ENCODE assay signal across 8 mouse cellular contexts in the genomic region with DNA sequence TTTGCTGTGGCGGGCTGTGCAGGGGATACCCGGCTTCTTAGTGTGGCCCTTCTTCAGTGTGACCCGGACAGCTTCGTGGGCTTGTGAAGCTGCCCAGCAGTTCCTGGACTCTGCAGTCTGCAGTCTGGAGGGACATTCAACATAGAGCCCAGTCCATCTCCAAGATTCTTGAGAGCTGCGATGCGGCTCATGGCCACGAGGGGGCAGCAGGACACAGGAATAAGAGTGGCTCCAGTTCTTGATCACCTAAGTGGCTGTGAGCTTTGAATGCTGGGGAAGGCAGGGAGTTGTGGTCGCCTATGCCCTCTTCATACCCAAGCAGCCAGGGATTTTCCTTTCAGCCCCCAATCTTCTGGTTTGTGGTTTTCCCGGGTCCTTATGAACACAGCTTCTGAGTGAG. TPM values are rescaled to one million over a fixed set of nuclear protein-coding genes. Genes with fewer than 3 reads are reported as not detected.
DNase-seq lines count a peak whose midpoint lies in the region; ATAC-seq and TF ChIP-seq lines count a peak whose summit lies in the region.

No protein-coding gene starts in this region.

- H3K36me3 ChIP-seq in CH12.LX (replicated peaks in 1 of 2; ENCODE audit: control insufficient read depth in 1 of 2, insufficient read depth in 1 of 2, low read length in 1 of 2): peaks cover 22 to 26% of the 10 kb centered on the region in 2 experiments
- no peaks in the 10 kb centered on the region for H3K36me3 ChIP-seq in heart, embryonic 16.5 days (ENCODE audit: control insufficient read depth, insufficient read depth)
- H3K36me3 ChIP-seq in liver, postnatal 0 days (replicated peaks; ENCODE audit: insufficient read depth, low read length): peaks cover 6% of the 10 kb centered on the region; the same call in 1 of the 2 replicates
- H3K36me3 ChIP-seq in neural tube, embryonic 14.5 days (ENCODE audit: control insufficient read depth, insufficient read depth, low read length): peaks cover 17% of the 10 kb centered on the region

- peaks cover 0 to 3% of the 10 kb centered on the region in 2 experiments; a peak in 1 of 4 replicates for H3K4me1 ChIP-seq in CH12.LX (ENCODE audit: control insufficient read depth in 1 of 2, insufficient read depth in 2 of 2)
- H3K4me1 ChIP-seq in bone marrow macrophage, adult 2 months (ENCODE audit: control insufficient read depth, insufficient read depth, low read length): peaks cover 14% of the 10 kb centered on the region
- no peaks in the 10 kb centered on the region for H3K4me1 ChIP-seq in embryonic fibroblast, embryonic 13.5 days (ENCODE audit: control insufficient read depth, insufficient read depth, low read length)
- H3K4me1 ChIP-seq in heart, embryonic 16.5 days (ENCODE audit: control insufficient read depth, insufficient read depth, low read length): no peaks in the 10 kb centered on the region
- no peaks in the 10 kb centered on the region for H3K4me1 ChIP-seq in liver, postnatal 0 days (ENCODE audit: insufficient read depth)
- no peaks in the 10 kb centered on the region; the same call in 1 of the 2 replicates for H3K4me1 ChIP-seq in neural tube, embryonic 14.5 days (ENCODE audit: control insufficient read depth, insufficient read depth, low read length)

- peak; percentile 72 for DNase-seq in CH12.LX (ENCODE audit: extremely low read depth)
- peak; percentile 88 for DNase-seq in kidney, postnatal 10 days
- DNase-seq in liver, postnatal 0 days: peak; percentile 89
- peak; percentile 78 for DNase-seq in thymus, postnatal 25 days

- no peak for TF ChIP-seq EP300 in CH12.LX (IDR thresholded peaks at IDR 0.05; ENCODE audit: low read length)
- TF ChIP-seq EP300 in liver, postnatal 0 days (IDR thresholded peaks at IDR 0.05; ENCODE audit: low read depth): no peak

- no peaks in the 10 kb centered on the region for H3K27me3 ChIP-seq in CH12.LX (replicated peaks)
- no peaks in the 10 kb centered on the region for H3K27me3 ChIP-seq in heart, embryonic 16.5 days (ENCODE audit: control insufficient read depth, insufficient read depth, low read length)
- no peaks in the 10 kb centered on the region for H3K27me3 ChIP-seq in liver, postnatal 0 days (ENCODE audit: insufficient read depth, low read length)
- no peaks in the 10 kb centered on the region for H3K27me3 ChIP-seq in neural tube, embryonic 14.5 days (ENCODE audit: control insufficient read depth, insufficient read depth, low read length)

- H3K9me3 ChIP-seq in CH12.LX (replicated peaks; ENCODE audit: low read length): peaks cover 4% of the 10 kb centered on the region
- peaks cover 8% of the 10 kb centered on the region for H3K9me3 ChIP-seq in heart, embryonic 16.5 days (replicated peaks; ENCODE audit: control insufficient read depth, low read length)
- peaks cover 7% of the 10 kb centered on the region; the same call in 1 of the 2 replicates for H3K9me3 ChIP-seq in liver, postnatal 0 days (ENCODE audit: low read length)
- no peaks in the 10 kb centered on the region for H3K9me3 ChIP-seq in neural tube, embryonic 14.5 days (ENCODE audit: control insufficient read depth, low read length)

- WGBS in heart, embryonic 16.5 days: 3% methylated on average over 9 of the region's 9 CpGs
- 2% methylated on average over 9 of the region's 9 CpGs for whole genome bisulfite sequencing in liver, postnatal 0 days (ENCODE audit: insufficient replicate concordance)
- WGBS in neural tube, embryonic 14.5 days: 1% methylated on average over 9 of the region's 9 CpGs

- no peak overlapping the region for H3K4me3 ChIP-seq in CH12.LX (replicated peaks in 1 of 3; ENCODE audit: low read depth in 2 of 3, low read length in 2 of 3, poor library complexity in 1 of 3)
- H3K4me3 ChIP-seq in bone marrow macrophage, adult 2 months (ENCODE audit: insufficient read depth, low read length): no peak overlapping the region
- no peak overlapping the region for H3K4me3 ChIP-seq in embryonic fibroblast, embryonic 13.5 days (ENCODE audit: insufficient read depth, low read length)
- H3K4me3 ChIP-seq in heart, embryonic 16.5 days (ENCODE audit: low read length): no peak overlapping the region
- no peak overlapping the region for H3K4me3 ChIP-seq in liver, postnatal 0 days (ENCODE audit: low read depth, low read length)
- no peak overlapping the region for H3K4me3 ChIP-seq in neural tube, embryonic 14.5 days (ENCODE audit: low read depth, low read length)

- in situ Hi-C loops in CH12.LX (cut with MboI; ENCODE audit: low pct_ligation_motif_present, low pct_unique_long_range_greater_than_20kb, low sequenced_read_pairs): loop anchor here (5.0 kb wide), 1 partner anchor 1334 kb away; no protein-coding TSS in a partner anchor

- peak; percentile 70 for ATAC-seq in heart, embryonic 16.5 days (replicated peaks; ENCODE audit: extremely low read depth, insufficient read depth, low FRiP score)
- peak; percentile 83 for ATAC-seq in liver, postnatal 0 days
- ATAC-seq in neural tube, embryonic 14.5 days (ENCODE audit: low read depth): peak; percentile 75

- H3K9ac ChIP-seq in CH12.LX (ENCODE audit: insufficient read depth, low read depth): no peak overlapping the region
- no peak overlapping the region for H3K9ac ChIP-seq in heart, embryonic 16.5 days (ENCODE audit: low read length)
- H3K9ac ChIP-seq in liver, postnatal 0 days (replicated peaks): no peak overlapping the region
- no peak overlapping the region for H3K9ac ChIP-seq in neural tube, embryonic 14.5 days (replicated peaks; ENCODE audit: low read depth, low read length)

- 0 out of 2 replicates have a peak overlapping the region, but pooled peaks have one; percentile 50 for H3K4me2 ChIP-seq in CH12.LX (ENCODE audit: insufficient read depth, low read depth, poor library complexity, severe bottlenecking)
- no peak overlapping the region for H3K4me2 ChIP-seq in heart, embryonic 16.5 days (ENCODE audit: low read depth, low read length)
- no peak overlapping the region for H3K4me2 ChIP-seq in liver, postnatal 0 days (ENCODE audit: low read depth, low read length)
- no peak overlapping the region for H3K4me2 ChIP-seq in neural tube, embryonic 14.5 days (ENCODE audit: low read depth, low read length)

- TF ChIP-seq POLR2A in CH12.LX (IDR thresholded peaks at IDR 0.05; ENCODE audit: low read depth, low read length): no peak
- TF ChIP-seq POLR2A in bone marrow macrophage, adult 2 months (IDR thresholded peaks at IDR 0.05; ENCODE audit: borderline replicate concordance, low read depth, low read length): no peak
- TF ChIP-seq POLR2A in embryonic fibroblast, embryonic 13.5 days (IDR thresholded peaks at IDR 0.05; ENCODE audit: low read depth, low read length): no peak

- TF ChIP-seq RAD21 in CH12.LX (IDR thresholded peaks at IDR 0.05; ENCODE audit: low read depth, low read length): peak; percentile 58

- peak; percentile 60 to 68 for TF ChIP-seq CTCF in CH12.LX (conservative IDR thresholded peaks at IDR 0.05 in 1 of 2, IDR thresholded peaks at IDR 0.05 in 1 of 2; ENCODE audit: low read depth in 2 of 2, low read length in 2 of 2)
- TF ChIP-seq CTCF in bone marrow macrophage, adult 2 months (IDR thresholded peaks at IDR 0.05; ENCODE audit: low read depth, low read length): peak; percentile 71
- TF ChIP-seq CTCF in embryonic fibroblast, embryonic 13.5 days (IDR thresholded peaks at IDR 0.05; ENCODE audit: borderline replicate concordance, insufficient read depth, low read length): peak; percentile 85
- TF ChIP-seq CTCF in liver, postnatal 0 days (IDR thresholded peaks at IDR 0.05; ENCODE audit: low read depth): peak; percentile 96

- no peaks in the 10 kb centered on the region for H3K79me2 ChIP-seq in CH12.LX (replicated peaks; ENCODE audit: control insufficient read depth, extremely low read depth, insufficient read depth, poor library complexity, severe bottlenecking)

- dilution Hi-C loops in CH12.LX (cut with MboI; ENCODE audit: extremely low pct_ligation_motif_present, extremely low pct_unique_long_range_greater_than_20kb, low sequenced_read_pairs): no loop called here

- no peak overlapping the region for H3K27ac ChIP-seq in CH12.LX (ENCODE audit: insufficient read depth, low read depth)
- no peak overlapping the region for H3K27ac ChIP-seq in bone marrow macrophage, adult 2 months (ENCODE audit: insufficient read depth, low read depth, low read length)
- no peak overlapping the region for H3K27ac ChIP-seq in embryonic fibroblast, embryonic 13.5 days (ENCODE audit: insufficient read depth, low read length)
- H3K27ac ChIP-seq in heart, embryonic 16.5 days (ENCODE audit: low read length): no peak overlapping the region
- no peak overlapping the region for H3K27ac ChIP-seq in liver, postnatal 0 days (ENCODE audit: low read depth)
- no peak overlapping the region for H3K27ac ChIP-seq in neural tube, embryonic 14.5 days (ENCODE audit: low read depth, low read length)

RNA-seq across cellular contexts. Expression of a gene that starts 12.7 kb away (rescaled TPM):
- 302 and 359 TPM in 2 replicates for total RNA-seq in CH12.LX (2012; rRNA removed)
- 205 and 246 TPM in 2 replicates for total RNA-seq in CH12.LX (2014; rRNA removed)
- polyA plus RNA-seq in CH12.LX (2012; ENCODE audit: insufficient read length, low read depth): 913 and 991 TPM in 2 replicates
- polyA plus RNA-seq in bone marrow macrophage, adult 2 months (2012; ENCODE audit: insufficient read depth, insufficient read length, missing spikeins): 1,144 and 1,230 TPM in 2 replicates
- 1,572 and 1,668 TPM in 2 replicates for polyA plus RNA-seq in embryonic fibroblast, embryonic 13.5 days (2011; ENCODE audit: insufficient read length, low read depth, missing spikeins)
- 873 and 901 TPM in 2 replicates for polyA plus RNA-seq in heart, embryonic 16.5 days (2015; fragmentation: Nextera tagmentation; extraction: Ambion mirVana)
- polyA plus RNA-seq in liver, postnatal 0 days (2015; fragmentation: Nextera tagmentation; extraction: Ambion mirVana): 1,510 and 1,549 TPM in 2 replicates
- 825 and 874 TPM in 2 replicates for polyA plus RNA-seq in neural tube, embryonic 14.5 days (2014; fragmentation: Nextera tagmentation; extraction: Ambion mirVana)

RNA-seq across cellular contexts. Expression of a gene that starts 12.9 kb away (rescaled TPM):
- total RNA-seq in CH12.LX (2012; rRNA removed) (38.2 and 39.9 TPM in 2 replicates), CH12.LX (2014; rRNA removed) (34.3 and 40.6 TPM in 2 replicates)
- polyA plus RNA-seq in CH12.LX (2012; ENCODE audit: insufficient read length, low read depth): 73.6 and 76.1 TPM in 2 replicates
- 41.3 and 49.7 TPM in 2 replicates for polyA plus RNA-seq in bone marrow macrophage, adult 2 months (2012; ENCODE audit: insufficient read depth, insufficient read length, missing spikeins)
- polyA plus RNA-seq in embryonic fibroblast, embryonic 13.5 days (2011; ENCODE audit: insufficient read length, low read depth, missing spikeins): 34.0 and 35.7 TPM in 2 replicates
- polyA plus RNA-seq in heart, embryonic 16.5 days (2015; fragmentation: Nextera tagmentation; extraction: Ambion mirVana): 39.7 and 42.5 TPM in 2 replicates
- polyA plus RNA-seq in liver, postnatal 0 days (2015; fragmentation: Nextera tagmentation; extraction: Ambion mirVana): 12.5 and 13.4 TPM in 2 replicates
- polyA plus RNA-seq in neural tube, embryonic 14.5 days (2014; fragmentation: Nextera tagmentation; extraction: Ambion mirVana): 57.9 and 59.9 TPM in 2 replicates

RNA-seq across cellular contexts. Expression of a gene that starts 17.2 kb away (rescaled TPM):
- total RNA-seq in CH12.LX (2012; rRNA removed) (3.7 and 4.5 TPM in 2 replicates), CH12.LX (2014; rRNA removed) (4.2 and 5.2 TPM in 2 replicates)
- 4.6 and 6.2 TPM in 2 replicates for polyA plus RNA-seq in CH12.LX (2012; ENCODE audit: insufficient read length, low read depth)
- 8.3 and 8.7 TPM in 2 replicates for polyA plus RNA-seq in bone marrow macrophage, adult 2 months (2012; ENCODE audit: insufficient read depth, insufficient read length, missing spikeins)
- polyA plus RNA-seq in embryonic fibroblast, embryonic 13.5 days (2011; ENCODE audit: insufficient read length, low read depth, missing spikeins): 2.3 and 3.6 TPM in 2 replicates
- polyA plus RNA-seq in heart, embryonic 16.5 days (2015; fragmentation: Nextera tagmentation; extraction: Ambion mirVana): 5.7 and 5.8 TPM in 2 replicates
- polyA plus RNA-seq in liver, postnatal 0 days (2015; fragmentation: Nextera tagmentation; extraction: Ambion mirVana): 2.2 and 2.4 TPM in 2 replicates
- polyA plus RNA-seq in neural tube, embryonic 14.5 days (2014; fragmentation: Nextera tagmentation; extraction: Ambion mirVana): 6.2 and 8.9 TPM in 2 replicates

RNA-seq across cellular contexts. Expression of a gene that starts 28.0 kb away (rescaled TPM):
- total RNA-seq in CH12.LX (2012; rRNA removed) (49.7 and 64.5 TPM in 2 replicates), CH12.LX (2014; rRNA removed) (36.8 and 39.8 TPM in 2 replicates)
- polyA plus RNA-seq in CH12.LX (2012; ENCODE audit: insufficient read length, low read depth): 69.4 and 72.4 TPM in 2 replicates
- polyA plus RNA-seq in bone marrow macrophage, adult 2 months (2012; ENCODE audit: insufficient read depth, insufficient read length, missing spikeins): 10.1 and 10.2 TPM in 2 replicates
- polyA plus RNA-seq in embryonic fibroblast, embryonic 13.5 days (2011; ENCODE audit: insufficient read length, low read depth, missing spikeins): 20.3 and 20.5 TPM in 2 replicates
- 19.3 and 20.5 TPM in 2 replicates for polyA plus RNA-seq in heart, embryonic 16.5 days (2015; fragmentation: Nextera tagmentation; extraction: Ambion mirVana)
- polyA plus RNA-seq in liver, postnatal 0 days (2015; fragmentation: Nextera tagmentation; extraction: Ambion mirVana): 12.7 and 12.8 TPM in 2 replicates
- 18.9 TPM in 2 replicates for polyA plus RNA-seq in neural tube, embryonic 14.5 days (2014; fragmentation: Nextera tagmentation; extraction: Ambion mirVana)

RNA-seq across cellular contexts. Expression of a gene that starts 28.3 kb away (rescaled TPM):
- total RNA-seq in CH12.LX (2012; rRNA removed) (140 and 157 TPM in 2 replicates), CH12.LX (2014; rRNA removed) (92.3 and 109 TPM in 2 replicates)
- polyA plus RNA-seq in CH12.LX (2012; ENCODE audit: insufficient read length, low read depth): 109 and 149 TPM in 2 replicates
- polyA plus RNA-seq in bone marrow macrophage, adult 2 months (2012; ENCODE audit: insufficient read depth, insufficient read length, missing spikeins): 54.1 and 54.9 TPM in 2 replicates
- 80.7 and 87.8 TPM in 2 replicates for polyA plus RNA-seq in embryonic fibroblast, embryonic 13.5 days (2011; ENCODE audit: insufficient read length, low read depth, missing spikeins)
- 125 and 133 TPM in 2 replicates for polyA plus RNA-seq in heart, embryonic 16.5 days (2015; fragmentation: Nextera tagmentation; extraction: Ambion mirVana)
- 82.2 and 85.5 TPM in 2 replicates for polyA plus RNA-seq in liver, postnatal 0 days (2015; fragmentation: Nextera tagmentation; extraction: Ambion mirVana)
- 168 TPM in 2 replicates for polyA plus RNA-seq in neural tube, embryonic 14.5 days (2014; fragmentation: Nextera tagmentation; extraction: Ambion mirVana)
